Mouse (Mus musculus) neural tube, embryonic 15.5 days (tissue): ENCODE results near the gene Cyth3. TPM values are rescaled to one million over a fixed set of nuclear protein-coding genes. Genes with fewer than 3 reads are reported as not detected.

Experiments used
- ATAC-seq: fragments of 200-750 bp; cut with Nextera tagmentation; 2 replicates; pipeline ENCODE4 v1.8.0; 2017; ENCODE audit warnings: mild to moderate bottlenecking, moderate TSS enrichment, moderate library complexity; ENCODE audit not compliant: low FRiP score
- H3K27ac ChIP-seq: fragments of 300-500 bp; sonication (generic); replicated peaks from 2 replicates; pipeline ENCODE4 v1.5.1; 2015; ENCODE audit warnings: mild to moderate bottlenecking, inconsistent platforms
- H3K27me3 ChIP-seq: fragments of 300-500 bp; sonication (generic); replicated peaks from 2 replicates; pipeline ENCODE4 v1.6.1; 2015; ENCODE audit warnings: inconsistent platforms
- H3K36me3 ChIP-seq: fragments of 300-500 bp; sonication (generic); 2 replicates; pipeline ENCODE4 v1.6.1; 2015; ENCODE audit warnings: inconsistent platforms
- H3K4me1 ChIP-seq: fragments of 300-500 bp; sonication (generic); 2 replicates; pipeline ENCODE4 v1.6.1; 2015; ENCODE audit warnings: inconsistent platforms
- H3K4me2 ChIP-seq: fragments of 300-500 bp; sonication (generic); 2 replicates; pipeline ENCODE4 v1.6.1; 2015; ENCODE audit warnings: inconsistent platforms, mild to moderate bottlenecking, moderate library complexity
- H3K4me3 ChIP-seq: fragments of 300-500 bp; sonication (generic); replicated peaks from 2 replicates; pipeline ENCODE4 v1.5.1; 2015; ENCODE audit warnings: mild to moderate bottlenecking, inconsistent platforms
- H3K9ac ChIP-seq: fragments of 300-500 bp; sonication (generic); replicated peaks from 2 replicates; pipeline ENCODE4 v1.6.1; 2015; ENCODE audit warnings: mild to moderate bottlenecking, inconsistent platforms
- H3K9me3 ChIP-seq: fragments of 300-500 bp; sonication (generic); replicated peaks from 2 replicates; pipeline ENCODE4 v1.6.1; 2016; ENCODE audit warnings: inconsistent platforms
- WGBS: fragments of 180-500 bp; shearing (Covaris S2); methylation state at CpG from one replicate; pipeline ENCODE4 v1.1.7; 2015; ENCODE audit warnings: mixed read lengths; 5-methylcytosine and 5-hydroxymethylcytosine counted together
- polyA plus RNA-seq: library from polyadenylated mRNA; unstranded; fragments of >200 nt; fragmentation: Nextera tagmentation; extraction: Ambion mirVana; gene quantifications from 2 replicates; pipeline ENCODE4 v1.2.1, GENCODE M21; 2015

The Cyth3 gene
- polyA plus RNA-seq, 1 experiment from 2014 or later, result 42.2 TPM

GRCm38 (mm10) chr5:143593563-143594146, 28.6 kb upstream of the Cyth3 start:
- H3K36me3 ChIP-seq, result no peaks in the 10 kb centered on the region
- no peak for ATAC-seq
- no peak overlapping the region for H3K27ac ChIP-seq
- no peak overlapping the region for H3K4me3 ChIP-seq
- H3K4me1 ChIP-seq, result no peaks in the 10 kb centered on the region
- WGBS, result 92% methylated on average over 11 of the region's 11 CpGs
- H3K4me2 ChIP-seq, result no peak overlapping the region
- H3K9me3 ChIP-seq, result no peaks in the 10 kb centered on the region
- no peak overlapping the region for H3K9ac ChIP-seq
- no peaks in the 10 kb centered on the region for H3K27me3 ChIP-seq

GRCm38 (mm10) chr5:143594291-143595065, 27.8 kb upstream of the Cyth3 start:
- Histone ChIP-seq H3K9ac (no peak overlapping the region), H3K36me3 (no peaks in the 10 kb centered on the region), H3K9me3 (no peaks in the 10 kb centered on the region), H3K27ac (no peak overlapping the region), H3K4me2 (no peak overlapping the region), H3K4me3 (no peak overlapping the region), H3K4me1 (no peaks in the 10 kb centered on the region), H3K27me3 (no peaks in the 10 kb centered on the region)
- 85% methylated on average over 3 of the region's 3 CpGs for WGBS
- no peak for ATAC-seq

GRCm38 (mm10) chr5:143602051-143602450, 20.2 kb upstream of the Cyth3 start:
- no peaks in the 10 kb centered on the region for H3K27me3 ChIP-seq
- ATAC-seq, result no peak

GRCm38 (mm10) chr5:143604157-143604774, 18.0 kb upstream of the Cyth3 start:
- 84% methylated on average over 7 of the region's 7 CpGs for WGBS
- ATAC-seq, result no peak
- Histone ChIP-seq H3K27ac (no peak overlapping the region), H3K4me2 (no peak overlapping the region), H3K4me3 (no peak overlapping the region), H3K9me3 (no peaks in the 10 kb centered on the region), H3K4me1 (no peaks in the 10 kb centered on the region), H3K36me3 (no peaks in the 10 kb centered on the region), H3K27me3 (no peaks in the 10 kb centered on the region), H3K9ac (no peak overlapping the region)

More at GRCm38 (mm10) chr5:143602051-143602450, 20.2 kb upstream of the Cyth3 start:
- H3K4me3 ChIP-seq, result no peak overlapping the region
- H3K36me3 ChIP-seq, result no peaks in the 10 kb centered on the region
- no peak overlapping the region for H3K4me2 ChIP-seq
- no peaks in the 10 kb centered on the region for H3K4me1 ChIP-seq
- no peak overlapping the region for H3K9ac ChIP-seq
- 68% methylated on average over 10 of the region's 10 CpGs for WGBS
- H3K9me3 ChIP-seq, result no peaks in the 10 kb centered on the region
- H3K27ac ChIP-seq, result no peak overlapping the region

GRCm38 (mm10) chr5:143606756-143607155, 15.5 kb upstream of the Cyth3 start:
- H3K27me3 ChIP-seq, result no peaks in the 10 kb centered on the region
- no peaks in the 10 kb centered on the region for H3K9me3 ChIP-seq
- H3K27ac ChIP-seq, result no peak overlapping the region
- H3K36me3 ChIP-seq, result no peaks in the 10 kb centered on the region
- 82% methylated on average over 10 of the region's 10 CpGs for WGBS
- no peak for ATAC-seq
- H3K9ac ChIP-seq, result no peak overlapping the region
- H3K4me3 ChIP-seq, result no peak overlapping the region
- H3K4me1 ChIP-seq, result no peaks in the 10 kb centered on the region
- no peak overlapping the region for H3K4me2 ChIP-seq

GRCm38 (mm10) chr5:143608175-143608574, 14.1 kb upstream of the Cyth3 start:
- no peak overlapping the region for H3K4me2 ChIP-seq
- no peaks in the 10 kb centered on the region for H3K9me3 ChIP-seq
- no peaks in the 10 kb centered on the region for H3K36me3 ChIP-seq
- H3K27me3 ChIP-seq, result no peaks in the 10 kb centered on the region
- H3K9ac ChIP-seq, result no peak overlapping the region
- H3K27ac ChIP-seq, result no peak overlapping the region
- H3K4me1 ChIP-seq, result no peaks in the 10 kb centered on the region
- WGBS, result 92% methylated on average over 10 of the region's 10 CpGs
- ATAC-seq, result no peak
- no peak overlapping the region for H3K4me3 ChIP-seq

GRCm38 (mm10) chr5:143611954-143612353, 10.3 kb upstream of the Cyth3 start:
- 77% methylated on average over 7 of the region's 7 CpGs for WGBS
- no peak overlapping the region for H3K4me3 ChIP-seq
- no peak for ATAC-seq
- no peak overlapping the region for H3K27ac ChIP-seq
- no peaks in the 10 kb centered on the region for H3K36me3 ChIP-seq
- no peaks in the 10 kb centered on the region for H3K27me3 ChIP-seq
- H3K4me1 ChIP-seq, result no peaks in the 10 kb centered on the region
- H3K4me2 ChIP-seq, result no peak overlapping the region
- H3K9ac ChIP-seq, result no peak overlapping the region
- H3K9me3 ChIP-seq, result no peaks in the 10 kb centered on the region

- 65% methylated on average over 4 of the region's 4 CpGs for WGBS
- Histone ChIP-seq H3K9me3 (no peaks in the 10 kb centered on the region), H3K4me2 (no peak overlapping the region), H3K36me3 (no peaks in the 10 kb centered on the region), H3K4me1 (no peaks in the 10 kb centered on the region), H3K9ac (no peak overlapping the region), H3K4me3 (no peak overlapping the region), H3K27me3 (no peaks in the 10 kb centered on the region), H3K27ac (no peak overlapping the region)
- no peak for ATAC-seq
Observed at GRCm38 (mm10) chr5:143613265-143613664, 9.0 kb upstream of the Cyth3 start.

GRCm38 (mm10) chr5:143614519-143614918, 7.7 kb upstream of the Cyth3 start:
- Histone ChIP-seq H3K4me3 (no peak overlapping the region), H3K36me3 (no peaks in the 10 kb centered on the region), H3K27me3 (no peaks in the 10 kb centered on the region), H3K4me1 (no peaks in the 10 kb centered on the region), H3K9ac (no peak overlapping the region), H3K9me3 (no peaks in the 10 kb centered on the region), H3K4me2 (no peak overlapping the region), H3K27ac (no peak overlapping the region)
- no peak for ATAC-seq
- WGBS, result 72% methylated on average over 5 of the region's 5 CpGs

GRCm38 (mm10) chr5:143615353-143615752, 6.9 kb upstream of the Cyth3 start:
- no peaks in the 10 kb centered on the region for H3K27me3 ChIP-seq
- no peaks in the 10 kb centered on the region for H3K4me1 ChIP-seq
- H3K4me2 ChIP-seq, result no peak overlapping the region
- ATAC-seq, result no peak
- H3K9me3 ChIP-seq, result no peaks in the 10 kb centered on the region
- H3K4me3 ChIP-seq, result no peak overlapping the region
- 83% methylated on average over 2 of the region's 2 CpGs for WGBS
- H3K9ac ChIP-seq, result no peak overlapping the region
- H3K36me3 ChIP-seq, result no peaks in the 10 kb centered on the region
- H3K27ac ChIP-seq, result no peak overlapping the region

- H3K27ac ChIP-seq, result no peak overlapping the region
- H3K4me1 ChIP-seq, result peaks cover 7% of the 10 kb centered on the region
- H3K4me3 ChIP-seq, result no peak overlapping the region
- no peaks in the 10 kb centered on the region for H3K36me3 ChIP-seq
- no peaks in the 10 kb centered on the region for H3K9me3 ChIP-seq
- ATAC-seq, result no peak
- no peaks in the 10 kb centered on the region for H3K27me3 ChIP-seq
- no peak overlapping the region for H3K4me2 ChIP-seq
- 93% methylated on average over 4 of the region's 4 CpGs for WGBS
- no peak overlapping the region for H3K9ac ChIP-seq
Observed at GRCm38 (mm10) chr5:143616116-143616515, 6.1 kb upstream of the Cyth3 start.
